Mouse (Mus musculus) ES-E14 (cell line): ENCODE data around the gene Isoc2b.
A peak's percentile ranks its signal among the peaks of the same experiment; 100 is the strongest.

Source experiments
- CHD2 ChIP-seq: IDR thresholded peaks from 2 replicates; pipeline ENCODE4 v1.6.1; 2014; ENCODE audit warnings: mild to moderate bottlenecking, low read depth, low read length, inconsistent platforms
- MAFK ChIP-seq: IDR thresholded peaks from 2 replicates; pipeline ENCODE4 v1.6.1; 2014; ENCODE audit warnings: mild to moderate bottlenecking, low read depth, low read length, inconsistent platforms; ENCODE audit not compliant: insufficient read depth
- ZNF384 ChIP-seq: IDR thresholded peaks from 2 replicates; pipeline ENCODE4 v1.6.1; 2012; ENCODE audit warnings: low read depth, low read length, inconsistent platforms

GRCm38 (mm10) chr7:4865579-4866493 lies 4.2 kb downstream of the Isoc2b start:
- no peak for TF ChIP-seq ZNF384
- TF ChIP-seq MAFK, result no peak
- peak; percentile 96 for TF ChIP-seq CHD2
